Mouse (Mus musculus) limb, embryonic 14.5 days (tissue): ENCODE measurements around the gene Gm8994. TPM values are rescaled to one million over a fixed set of nuclear protein-coding genes. Genes with fewer than 3 reads are reported as not detected.

Experiments
- ATAC-seq: fragments of 200-750 bp; cut with Nextera tagmentation; 2 replicates; pipeline ENCODE4 v1.8.0; 2017; ENCODE audit warnings: low read depth, moderate number of reproducible peaks, moderate TSS enrichment; ENCODE audit not compliant: low FRiP score
- DNase-seq: peaks from one replicate; pipeline ENCODE4 v3.0.0-alpha.2; 2015; ENCODE audit warnings: low spot score
- H3K27ac ChIP-seq: fragments of 300-500 bp; sonication (generic); replicated peaks from 2 replicates; pipeline ENCODE4 v1.5.1; 2014; ENCODE audit warnings: low read depth, mild to moderate bottlenecking, low read length, moderate library complexity, mixed read lengths
- H3K27me3 ChIP-seq: fragments of 300-500 bp; sonication (generic); 2 replicates; pipeline ENCODE4 v1.6.1; 2014; ENCODE audit warnings: low read length, mixed read lengths; ENCODE audit not compliant: control insufficient read depth, insufficient read depth
- H3K36me3 ChIP-seq: fragments of 300-500 bp; sonication (generic); 2 replicates; pipeline ENCODE4 v1.6.1; 2014; ENCODE audit warnings: mild to moderate bottlenecking, low read length, moderate library complexity, mixed read lengths; ENCODE audit not compliant: control insufficient read depth, insufficient read depth
- H3K4me1 ChIP-seq: fragments of 300-500 bp; sonication (generic); 2 replicates; pipeline ENCODE4 v1.6.1; 2014; ENCODE audit warnings: antibody characterized with exemption, low read length, mixed read lengths; ENCODE audit not compliant: control insufficient read depth, insufficient read depth
- H3K4me2 ChIP-seq: fragments of 300-500 bp; sonication (generic); replicated peaks from 2 replicates; pipeline ENCODE4 v1.6.1; 2014; ENCODE audit warnings: low read depth, mild to moderate bottlenecking, low read length, moderate library complexity; ENCODE audit not compliant: severe bottlenecking
- H3K4me3 ChIP-seq: fragments of 300-500 bp; sonication (generic); replicated peaks from 2 replicates; pipeline ENCODE4 v1.5.1; 2014; ENCODE audit warnings: low read length
- H3K9ac ChIP-seq: fragments of 300-500 bp; sonication (generic); 2 replicates; pipeline ENCODE4 v1.6.1; 2014; ENCODE audit warnings: mild to moderate bottlenecking, low read depth, low read length, moderate library complexity; ENCODE audit not compliant: severe bottlenecking
- H3K9me3 ChIP-seq: fragments of 300-500 bp; sonication (generic); 2 replicates; pipeline ENCODE4 v1.6.1; 2016; ENCODE audit warnings: low read length; ENCODE audit not compliant: control insufficient read depth
- POLR2A ChIP-seq: fragments of 200-500 bp; IDR thresholded peaks from 2 replicates; pipeline ENCODE4 v1.8.0; 2012; ENCODE audit warnings: inconsistent platforms, mild to moderate bottlenecking, moderate library complexity, borderline replicate concordance; ENCODE audit not compliant: insufficient read depth, insufficient read length; ENCODE audit errors: extremely low read depth
- WGBS: fragments of 180-500 bp; shearing (Covaris S2); extraction: QIAGEN DNeasy Blood & Tissue Kit; methylation state at CpG from one replicate; pipeline ENCODE4 v1.1.7; 2014; 5-methylcytosine and 5-hydroxymethylcytosine counted together
- polyA plus RNA-seq, 2 experiments: library from polyadenylated mRNA; depleted of rRNA in 1 of 2; stranded (reverse) in 1 of 2; unstranded in 1 of 2; fragments of >200 nt; fragmentation: Nextera tagmentation in 1 of 2; extraction: Ambion mirVana in 1 of 2; gene quantifications; 2 replicates each; pipeline versions ENCODE4 v1.2.1 to v1.2.3; 2012 to 2014

Gene Gm8994
- polyA plus RNA-seq, 2 experiments = 0.05 to 0.15 TPM

DNA sequence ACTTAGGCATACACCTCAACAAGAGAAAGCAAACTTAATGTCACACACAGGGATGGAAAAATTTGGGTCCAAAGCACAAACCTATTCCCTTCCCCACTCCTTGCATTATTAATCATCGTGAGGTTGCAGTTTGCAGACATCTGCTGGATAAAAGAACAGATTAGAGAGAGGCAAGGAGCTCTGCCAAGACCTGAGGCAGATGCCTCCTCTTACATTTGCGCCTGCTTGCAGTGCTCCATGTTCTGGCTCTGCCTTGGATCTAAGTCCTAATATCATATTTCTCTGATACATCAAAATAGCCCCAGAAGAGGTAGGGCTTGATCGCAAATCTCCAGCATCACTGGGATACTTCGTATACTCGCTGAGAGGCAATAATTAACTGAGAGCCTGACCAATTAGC lies 31.1 kb downstream of the Gm8994 start:
- TF ChIP-seq POLR2A = no peak
- Histone ChIP-seq H3K9me3 (no peaks in the 10 kb centered on the region), H3K4me2 (no peak overlapping the region), H3K4me1 (peaks cover under 1% of the 10 kb centered on the region; the same call in 1 of the 2 replicates), H3K27me3 (no peaks in the 10 kb centered on the region), H3K4me3 (no peak overlapping the region), H3K9ac (no peak overlapping the region), H3K27ac (no peak overlapping the region), H3K36me3 (no peaks in the 10 kb centered on the region)
- WGBS = 51% methylated on average over 5 of the region's 5 CpGs
- DNase-seq (peak; percentile 34), ATAC-seq (no peak)

DNA sequence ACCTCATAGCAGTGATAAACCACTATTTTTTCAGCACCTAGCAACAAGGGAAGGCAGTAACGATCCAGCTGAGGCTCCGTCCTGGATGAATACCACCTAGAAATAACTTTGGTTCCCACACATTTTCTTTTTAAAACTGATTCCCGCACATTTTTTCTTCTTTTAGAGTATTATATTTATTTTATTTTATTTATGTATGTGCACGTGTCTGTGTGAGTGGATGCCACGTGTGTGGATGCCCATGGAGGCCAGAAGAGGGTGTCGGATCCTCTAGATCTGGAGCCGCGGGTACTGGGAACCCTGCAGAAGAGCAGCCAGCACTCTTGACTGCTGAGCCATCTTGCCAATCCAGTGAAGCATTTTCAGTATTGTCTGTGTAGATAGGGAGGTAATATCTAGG lies 36.0 kb downstream of the Gm8994 start:
- DNase-seq (no peak), ATAC-seq (no peak)
- Histone ChIP-seq H3K9me3 (no peaks in the 10 kb centered on the region), H3K36me3 (no peaks in the 10 kb centered on the region), H3K27ac (no peak overlapping the region), H3K4me2 (no peak overlapping the region), H3K4me1 (no peaks in the 10 kb centered on the region), H3K9ac (no peak overlapping the region), H3K27me3 (no peaks in the 10 kb centered on the region), H3K4me3 (no peak overlapping the region)
- WGBS = 87% methylated on average over 8 of the region's 8 CpGs
- no peak for TF ChIP-seq POLR2A

DNA sequence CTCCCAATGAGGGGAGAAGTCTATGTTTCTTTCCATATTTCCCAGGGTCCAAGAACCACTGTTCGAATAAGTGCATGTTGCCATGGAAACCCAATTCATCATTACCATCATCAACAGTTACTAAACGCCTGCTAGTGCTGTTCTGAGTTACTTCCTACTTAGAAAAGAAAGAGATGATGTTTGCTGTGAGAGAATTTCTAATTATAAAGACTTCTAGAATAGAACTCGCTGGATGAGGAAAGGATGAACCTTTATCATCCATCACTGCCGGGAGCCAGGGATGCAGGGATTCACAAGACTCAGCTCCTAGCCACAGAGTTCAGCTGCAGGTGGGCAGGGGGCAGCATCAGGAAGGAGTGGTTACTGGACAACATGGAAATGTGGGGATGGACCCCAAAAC lies 36.7 kb downstream of the Gm8994 start:
- H3K9ac ChIP-seq = no peak overlapping the region
- no peak overlapping the region for H3K27ac ChIP-seq
- no peaks in the 10 kb centered on the region for H3K9me3 ChIP-seq
- 76% methylated on average over 4 of the region's 4 CpGs for WGBS
- H3K36me3 ChIP-seq = no peaks in the 10 kb centered on the region
- no peak overlapping the region for H3K4me3 ChIP-seq
- H3K4me2 ChIP-seq = no peak overlapping the region
- no peak for ATAC-seq
- DNase-seq = no peak
- no peaks in the 10 kb centered on the region for H3K4me1 ChIP-seq
- no peaks in the 10 kb centered on the region for H3K27me3 ChIP-seq
- no peak for TF ChIP-seq POLR2A

DNA sequence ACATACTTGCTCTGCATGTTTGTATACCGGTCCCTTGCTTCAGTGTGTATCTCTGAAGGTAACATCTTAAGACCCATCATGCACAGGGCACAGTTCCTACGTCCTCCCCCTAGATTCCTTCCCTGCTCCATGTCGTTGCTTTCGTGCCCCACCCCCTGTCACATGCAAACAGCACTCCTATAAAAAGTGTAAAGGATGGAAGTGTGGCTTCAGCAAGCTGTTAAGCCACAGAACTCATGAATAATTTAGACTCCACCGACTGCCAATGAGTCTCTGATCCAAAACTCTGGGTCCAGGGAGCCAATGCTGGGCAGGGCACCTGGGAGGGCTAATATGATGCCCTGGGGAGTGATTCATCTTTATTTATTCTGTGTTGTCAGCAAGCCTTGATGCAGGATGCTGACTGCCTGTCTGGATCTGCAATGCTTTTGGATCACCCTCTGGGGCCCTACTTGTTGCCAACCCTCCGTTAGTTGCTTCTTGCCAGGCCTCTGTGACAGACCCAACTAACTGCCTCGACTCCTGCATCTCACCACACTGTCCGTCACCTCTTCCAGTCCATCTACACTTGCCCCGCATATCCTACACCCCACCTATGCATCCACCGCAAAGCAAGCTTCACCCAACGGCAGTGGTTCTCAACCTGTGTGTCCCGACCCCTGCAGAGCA lies 37.2 kb downstream of the Gm8994 start:
- H3K9me3 ChIP-seq = no peaks in the 10 kb centered on the region
- H3K27me3 ChIP-seq = no peaks in the 10 kb centered on the region
- DNase-seq (no peak), ATAC-seq (no peak)
- no peak overlapping the region for H3K4me2 ChIP-seq
- no peak for TF ChIP-seq POLR2A
- WGBS = 70% methylated on average over 12 of the region's 12 CpGs
- H3K4me1 ChIP-seq = no peaks in the 10 kb centered on the region
- H3K36me3 ChIP-seq = no peaks in the 10 kb centered on the region
- H3K27ac ChIP-seq = no peak overlapping the region
- H3K4me3 ChIP-seq = no peak overlapping the region
- no peak overlapping the region for H3K9ac ChIP-seq

DNA sequence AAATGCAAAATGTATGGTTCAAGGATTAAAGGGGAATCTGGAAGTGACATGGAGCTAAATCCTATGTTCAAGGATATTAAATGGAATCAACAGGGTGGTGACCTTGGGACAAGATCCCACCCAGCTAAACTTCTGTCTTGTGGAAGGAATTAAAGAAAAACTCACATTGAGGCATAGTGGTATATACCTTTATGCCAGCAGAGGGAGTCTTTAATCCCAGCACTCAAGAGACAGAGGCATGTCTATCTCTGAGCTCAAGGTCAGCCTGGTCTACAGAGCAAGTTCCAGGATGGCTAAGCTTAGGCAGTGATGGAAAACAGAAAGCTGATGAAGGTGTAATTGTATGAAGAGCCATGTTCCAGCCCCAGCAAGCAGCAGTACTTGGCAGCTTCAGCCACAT lies 48.8 kb downstream of the Gm8994 start:
- no peak for ATAC-seq

More for the DNA sequence above, 48.8 kb downstream of the Gm8994 start:
- Histone ChIP-seq H3K4me2 (no peak overlapping the region), H3K9ac (no peak overlapping the region), H3K4me3 (no peak overlapping the region), H3K27ac (no peak overlapping the region), H3K9me3 (no peaks in the 10 kb centered on the region), H3K27me3 (no peaks in the 10 kb centered on the region), H3K36me3 (no peaks in the 10 kb centered on the region), H3K4me1 (no peaks in the 10 kb centered on the region)
- DNase-seq = no peak
- no peak for TF ChIP-seq POLR2A

Other genes with a start within 250 kb of the Gm8994 start
- 0.39 and 0.50 TPM in 2 replicates for gene Grin2b, start 154.0 kb upstream of the Gm8994 start, polyA plus RNA-seq (2012; rRNA removed)
- 3.7 and 4.8 TPM in 2 replicates for gene Grin2b, start 154.0 kb upstream of the Gm8994 start, polyA plus RNA-seq (2014; fragmentation: Nextera tagmentation; extraction: Ambion mirVana)
- 0.08 TPM in 1 of 2 replicates, not detected in the other for gene E330021D16Rik, start 88.0 kb downstream of the Gm8994 start, polyA plus RNA-seq (2012; rRNA removed)
- not detected in 2 replicates for gene E330021D16Rik, start 88.0 kb downstream of the Gm8994 start, polyA plus RNA-seq (2014; fragmentation: Nextera tagmentation; extraction: Ambion mirVana)
- gene Atf7ip, start 178.6 kb downstream of the Gm8994 start, polyA plus RNA-seq (2012; rRNA removed) = 35.7 and 46.3 TPM in 2 replicates
- gene Atf7ip, start 178.6 kb downstream of the Gm8994 start, polyA plus RNA-seq (2014; fragmentation: Nextera tagmentation; extraction: Ambion mirVana) = 38.4 and 41.8 TPM in 2 replicates